Mouse (Mus musculus): ENCODE results near the gene Hrh1.

GRCm38 (mm10) chr6:114421061-114421460 is 23.3 kb downstream of the Hrh1 start:
- no peak for TF ChIP-seq CTCF (IDR thresholded peaks at IDR 0.05)
- no peak for TF ChIP-seq EP300 (IDR thresholded peaks at IDR 0.05)

Measured in lung, postnatal 0 days (tissue).